Mouse (Mus musculus) left cerebral cortex, adult 18-20 months (tissue): ENCODE results near the gene Zap70. TPM values are rescaled to one million over a fixed set of nuclear protein-coding genes. Genes with fewer than 3 reads are reported as not detected.

Experiments
- DNase-seq, 2 experiments: peaks; one replicate each; pipeline ENCODE4 v3.0.0; 2021 to 2022; ENCODE audit warnings: low spot score in 2 of 2, mixed read lengths in 1 of 2
- long read RNA-seq, 2 experiments: library from polyadenylated mRNA; stranded (forward); transcript quantifications; one replicate each; pipeline ENCODE4 v2.0.0; 2021
- total RNA-seq, 2 experiments: library from RNA; stranded (reverse); gene quantifications; 2 replicates each; pipeline ENCODE4 v1.2.3; 2021

The Zap70 gene
- total RNA-seq: 1 to 10 TPM; 1.3 to 2.1 TPM
- long read RNA-seq, experiment 1, partial matches to known transcripts: 1 of 2 reads
- long read RNA-seq, experiment 1, other reads (novel, unspliced or antisense): 1 of 2 reads
- long read RNA-seq, experiment 2, partial matches to known transcripts: 1 of 2 reads
- long read RNA-seq, experiment 2, other reads (novel, unspliced or antisense): 1 of 2 reads

- no peak for DNase-seq
Measured at GRCm38 (mm10) chr1:36761568-36761967, at the start of gene Zap70. Zap70 (plus strand) TSS chr1:36761798.

GRCm38 (mm10) chr1:36714311-36714710, 47.3 kb upstream of the Zap70 start, which contains the start of gene Actr1b:
Actr1b (minus strand) TSS chr1:36714422.
- DNase-seq: no peak

GRCm38 (mm10) chr1:36718786-36719185, 42.8 kb upstream of the Zap70 start:
- DNase-seq: no peak

- no peak for DNase-seq
Measured at GRCm38 (mm10) chr1:36723146-36724056, 38.2 kb upstream of the Zap70 start.

- DNase-seq: no peak
Measured at GRCm38 (mm10) chr1:36724057-36724431, 37.6 kb upstream of the Zap70 start.

GRCm38 (mm10) chr1:36737300-36737699, 24.3 kb upstream of the Zap70 start:
- DNase-seq: peak; percentile 84 to 87

GRCm38 (mm10) chr1:36739231-36739630, 22.4 kb upstream of the Zap70 start:
- DNase-seq: no peak

GRCm38 (mm10) chr1:36743046-36743445, 18.6 kb upstream of the Zap70 start:
- no peak for DNase-seq

- DNase-seq: peak; percentile 68 to 75
Measured at GRCm38 (mm10) chr1:36744268-36744944, 17.2 kb upstream of the Zap70 start.

GRCm38 (mm10) chr1:36745661-36746060, 15.9 kb upstream of the Zap70 start:
- DNase-seq: no peak

- DNase-seq: no peak
Measured at GRCm38 (mm10) chr1:36746452-36746851, 15.1 kb upstream of the Zap70 start.

GRCm38 (mm10) chr1:36753932-36754675, 7.5 kb upstream of the Zap70 start:
- no peak for DNase-seq

GRCm38 (mm10) chr1:36758553-36758952, 3.0 kb upstream of the Zap70 start:
- DNase-seq: no peak

- DNase-seq: no peak
Measured at GRCm38 (mm10) chr1:36759076-36759475, 2.5 kb upstream of the Zap70 start.

GRCm38 (mm10) chr1:36760401-36760800, 1.2 kb upstream of the Zap70 start:
- DNase-seq: no peak

- no peak for DNase-seq
Measured at GRCm38 (mm10) chr1:36761061-36761460, 537 bp upstream of the Zap70 start.

- no peak for DNase-seq
Measured at GRCm38 (mm10) chr1:36766431-36767205, 5.0 kb downstream of the Zap70 start.

- no peak for DNase-seq
Measured at GRCm38 (mm10) chr1:36767321-36767720, 5.7 kb downstream of the Zap70 start.

GRCm38 (mm10) chr1:36768786-36769185, 7.2 kb downstream of the Zap70 start:
- DNase-seq: no peak

- DNase-seq: no peak
Measured at GRCm38 (mm10) chr1:36769951-36770350, 8.4 kb downstream of the Zap70 start.
